Mouse (Mus musculus): Measurements from ENCODE around the gene Klhl7.
"Not testable (repeated sequence)": the region's sequence is repeated elsewhere in the genome, so short reads cannot be mapped to it uniquely, and the experiment has no call there.

Gene Klhl7

DNA sequence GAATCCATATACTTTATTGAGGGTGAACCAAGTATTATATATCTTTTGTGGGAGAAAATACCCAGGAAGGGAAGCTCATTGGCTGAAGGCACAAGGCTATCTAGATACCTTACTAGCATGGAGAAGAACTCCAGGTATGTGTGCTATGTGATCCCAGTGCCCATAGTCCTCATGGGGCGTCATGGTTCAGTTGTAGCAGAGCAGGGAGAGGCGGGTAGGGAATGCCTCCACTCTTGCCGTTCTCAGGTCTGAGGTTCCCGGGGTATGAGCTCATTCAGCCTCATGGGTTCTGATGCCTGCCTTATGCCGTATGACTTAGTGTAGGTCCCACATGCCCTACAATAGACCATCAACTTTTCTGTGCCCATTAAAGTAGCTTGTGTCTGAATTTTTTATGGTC lies 4.5 kb upstream of the Klhl7 start:
- no peak for DNase-seq (ENCODE audit: low spot score)

DNA sequence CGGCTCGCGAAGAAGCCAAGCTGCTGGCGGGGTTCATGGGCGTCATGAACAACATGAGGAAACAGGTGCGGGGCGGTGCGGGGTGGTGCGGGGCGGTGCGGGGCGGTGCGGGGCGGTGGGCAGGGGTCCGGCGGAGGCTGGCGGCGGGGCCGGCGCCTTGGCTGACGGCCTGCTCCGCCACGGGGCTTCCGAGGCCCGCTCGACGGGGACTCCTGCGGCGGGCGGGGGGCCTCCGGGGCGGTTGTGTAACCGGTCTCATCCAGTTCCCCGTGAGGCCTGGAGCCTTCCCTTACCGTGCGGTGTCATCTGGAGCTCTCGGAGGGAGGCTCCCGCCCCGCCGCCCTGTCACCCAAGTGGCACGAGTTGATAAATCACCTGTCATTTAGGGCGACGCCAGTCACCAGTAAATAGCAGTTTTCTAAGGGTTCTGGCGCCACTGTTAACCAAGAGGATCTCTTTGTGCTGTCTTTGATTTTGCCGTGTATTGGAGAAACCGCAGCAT lies 456 bp downstream of the Klhl7 start:
- DNase-seq (ENCODE audit: low spot score) = peak; percentile 59

DNA sequence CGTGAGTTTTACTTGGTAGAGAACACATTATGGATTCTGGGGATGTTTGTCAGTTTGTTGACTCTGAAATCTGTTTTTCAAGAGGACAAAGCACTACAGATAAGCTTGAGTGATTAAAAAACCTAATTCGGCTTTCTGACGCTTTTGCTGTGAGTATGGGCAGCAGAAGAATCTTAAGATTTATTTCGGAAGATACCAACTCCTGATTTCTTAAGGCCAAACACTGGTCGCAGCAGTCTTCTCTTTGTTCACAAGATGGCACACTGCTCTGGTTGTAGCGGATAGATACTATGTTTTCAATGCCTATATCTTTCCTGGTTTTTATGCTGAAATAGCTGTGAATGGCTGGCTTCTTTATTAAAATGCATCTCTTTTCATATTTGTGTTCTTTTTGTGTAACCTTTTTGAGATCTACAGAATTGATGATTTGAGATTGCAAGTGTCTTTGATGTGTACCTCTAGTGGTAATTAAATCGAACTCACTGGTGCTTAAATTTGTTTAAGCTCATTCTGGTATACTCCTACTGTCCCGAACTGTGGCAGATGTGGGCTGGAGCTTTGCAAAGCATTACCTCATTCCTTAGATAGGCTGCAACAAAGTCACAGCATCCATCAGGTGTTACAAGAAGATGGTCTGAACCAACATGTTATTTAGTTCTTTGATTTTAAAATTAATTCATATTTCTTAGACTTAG lies 1.2 kb downstream of the Klhl7 start:
- no peak for DNase-seq (ENCODE audit: low spot score)

DNA sequence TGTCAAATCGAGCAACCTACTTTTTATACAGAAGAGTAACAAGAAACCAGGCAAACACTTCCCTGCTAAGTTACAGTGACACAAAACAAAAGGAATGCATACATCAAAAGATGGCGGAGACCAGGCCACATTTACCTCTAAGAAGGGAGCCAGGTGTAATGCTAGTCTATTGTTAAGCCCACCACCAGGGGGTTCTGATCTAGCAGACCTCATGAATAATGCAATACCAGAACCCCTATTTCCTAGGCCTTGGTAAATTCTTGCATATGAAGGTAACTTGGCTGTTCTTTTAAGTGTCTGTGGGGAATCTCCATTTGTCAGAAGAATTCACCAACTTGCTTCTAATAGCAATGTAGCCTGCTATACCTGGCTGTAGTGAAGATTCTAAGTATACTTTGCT lies 2.8 kb downstream of the Klhl7 start:
- DNase-seq (ENCODE audit: low spot score) = not testable (repeated sequence)

DNA sequence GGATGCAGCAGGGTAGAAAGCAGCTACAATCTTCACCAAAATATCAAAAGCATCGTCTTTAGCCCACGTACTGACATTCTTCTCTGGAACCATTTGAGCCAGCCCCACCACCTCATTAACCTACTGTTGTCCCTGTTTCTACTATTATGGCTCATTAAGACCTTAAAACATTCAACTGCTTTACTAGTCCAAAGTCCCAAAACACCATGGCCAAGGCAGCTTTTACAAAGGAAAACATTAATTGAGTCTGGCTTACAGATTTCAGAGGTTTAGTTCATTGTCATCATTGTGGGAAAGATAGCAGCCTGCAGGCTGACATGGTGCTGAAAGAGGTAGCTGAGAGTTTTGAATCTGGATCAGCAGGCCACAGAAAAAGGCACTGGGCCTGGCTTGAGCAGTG lies 3.4 kb downstream of the Klhl7 start:
- no peak for DNase-seq (ENCODE audit: low spot score)

DNA sequence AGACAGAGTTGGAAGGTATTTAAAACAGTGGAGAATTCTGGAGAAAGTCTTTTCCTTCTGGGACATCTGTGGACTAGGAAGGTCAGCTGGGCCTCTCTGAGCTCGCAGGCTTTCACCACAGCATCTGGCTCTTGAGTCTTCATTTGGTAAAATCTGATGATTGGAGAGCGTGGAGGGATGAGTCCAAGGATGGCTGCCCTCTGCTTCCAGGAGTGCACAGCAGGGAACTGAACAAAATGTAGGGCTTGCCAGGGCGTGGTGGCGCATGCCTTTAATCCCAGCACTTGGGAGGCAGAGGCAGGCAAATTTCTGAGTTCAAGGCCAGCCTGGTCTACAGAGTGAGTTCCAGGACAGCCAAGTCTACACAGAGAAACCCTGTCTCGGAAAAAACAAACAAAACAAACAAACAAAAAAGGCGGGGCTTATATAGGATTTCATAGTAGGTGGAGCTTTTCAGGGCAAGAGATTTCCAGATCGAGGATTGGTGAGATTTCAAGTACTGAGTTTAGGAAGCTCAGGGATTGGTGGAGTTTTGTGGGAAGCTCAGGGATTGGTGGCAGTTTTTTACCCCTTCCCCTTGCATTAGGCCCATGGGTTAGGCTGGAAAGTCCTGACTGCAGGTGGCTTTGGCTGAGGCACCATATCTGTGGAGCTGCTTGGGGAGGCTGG lies 6.8 kb downstream of the Klhl7 start:
- DNase-seq (ENCODE audit: low spot score) = no peak

DNA sequence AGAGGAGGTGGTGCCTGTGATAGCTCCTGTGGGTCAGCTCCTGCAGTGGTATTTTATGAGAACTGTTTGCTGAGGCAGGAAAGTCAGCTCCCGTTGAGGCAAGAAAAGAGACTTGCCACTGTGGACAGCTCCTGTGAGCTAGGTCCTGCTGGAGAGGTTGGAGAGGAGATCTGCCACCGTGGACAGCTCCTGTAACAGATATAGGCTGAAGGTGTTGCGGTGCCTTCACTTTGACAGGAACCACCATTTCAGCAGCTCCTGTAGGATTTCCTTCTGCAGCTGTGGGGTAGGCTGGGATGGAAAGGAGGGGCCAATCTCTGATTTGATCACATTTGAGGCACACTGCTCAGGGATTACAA lies 7.3 kb downstream of the Klhl7 start:
- no peak for DNase-seq (ENCODE audit: low spot score)

DNA sequence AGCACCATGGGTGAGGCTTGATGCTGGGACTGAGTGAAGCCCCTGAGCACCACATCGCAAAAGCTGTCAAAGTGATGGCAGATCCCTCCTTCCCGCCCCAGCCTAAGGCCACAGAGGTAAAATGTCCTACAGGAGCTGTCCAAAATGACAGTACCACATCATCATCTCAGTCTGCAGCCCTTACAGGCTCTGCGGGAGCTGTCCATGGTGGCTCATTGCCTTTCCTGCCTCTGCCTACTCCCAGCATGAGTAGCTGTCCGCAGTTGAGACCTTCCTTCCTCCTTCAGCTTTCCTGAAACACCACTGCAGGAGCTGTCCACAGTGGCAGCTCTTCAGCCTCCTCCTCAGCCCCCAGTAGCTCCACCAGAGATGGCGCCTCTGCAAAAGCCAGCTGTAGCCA lies 9.7 kb downstream of the Klhl7 start:
- peak; percentile 32 for DNase-seq (ENCODE audit: low spot score)

DNA sequence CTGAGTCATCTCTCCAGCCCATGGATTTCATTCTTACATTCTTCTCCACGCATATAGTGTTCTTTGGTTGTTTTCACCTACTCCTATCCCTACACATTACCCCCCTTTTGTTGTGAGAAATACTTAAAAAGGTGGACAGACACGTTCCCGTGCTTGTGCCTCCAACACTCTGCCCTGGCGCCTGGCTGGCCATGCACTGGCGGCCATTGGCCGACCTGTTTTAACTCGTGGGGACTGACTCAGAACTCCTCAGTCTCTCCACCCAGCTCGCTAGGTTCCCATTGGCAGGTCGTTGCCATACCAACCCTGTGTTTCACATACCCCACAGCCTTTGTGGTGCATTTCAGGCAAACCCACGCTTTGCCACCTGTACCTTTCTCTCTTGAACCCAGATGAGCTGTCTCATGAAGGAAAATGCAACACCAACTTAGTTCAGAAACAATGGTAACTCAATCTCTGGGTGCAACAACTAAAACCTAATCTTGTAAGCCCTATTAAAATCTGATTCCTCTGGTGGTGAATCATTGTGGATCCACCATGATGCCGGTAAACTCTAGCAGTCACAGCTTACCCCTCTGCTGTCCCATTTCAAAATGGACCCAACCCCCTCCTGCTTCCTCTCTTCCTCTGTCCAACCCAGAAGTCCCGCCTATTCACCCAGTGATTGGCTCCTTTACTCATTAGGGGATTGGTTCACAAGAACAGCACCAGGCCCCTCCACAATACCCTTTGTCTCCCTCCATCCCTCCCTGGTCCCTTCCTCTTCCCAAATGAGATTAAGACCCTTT lies 11.9 kb downstream of the Klhl7 start:
- DNase-seq (ENCODE audit: low spot score) = no peak

DNA sequence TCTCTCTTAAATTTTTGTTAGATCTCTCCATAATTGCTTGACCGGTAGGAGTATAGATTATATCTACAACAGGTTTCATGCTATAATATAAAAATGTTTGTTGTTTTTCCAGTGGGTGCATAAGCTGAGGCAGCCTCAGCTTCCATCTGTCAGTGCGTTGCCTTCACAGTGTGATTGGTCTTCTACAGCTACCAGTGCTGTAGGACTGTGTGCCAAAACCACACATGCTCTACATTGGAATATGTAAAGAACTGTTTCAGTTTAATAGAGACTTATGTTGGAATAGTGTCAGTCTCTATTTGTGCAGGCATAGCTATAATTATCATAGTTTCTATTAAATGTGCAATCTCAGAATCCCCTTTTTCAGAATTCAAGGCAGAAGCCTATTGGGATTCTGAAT lies 21.8 kb downstream of the Klhl7 start:
- no peak for DNase-seq (ENCODE audit: low spot score)

DNA sequence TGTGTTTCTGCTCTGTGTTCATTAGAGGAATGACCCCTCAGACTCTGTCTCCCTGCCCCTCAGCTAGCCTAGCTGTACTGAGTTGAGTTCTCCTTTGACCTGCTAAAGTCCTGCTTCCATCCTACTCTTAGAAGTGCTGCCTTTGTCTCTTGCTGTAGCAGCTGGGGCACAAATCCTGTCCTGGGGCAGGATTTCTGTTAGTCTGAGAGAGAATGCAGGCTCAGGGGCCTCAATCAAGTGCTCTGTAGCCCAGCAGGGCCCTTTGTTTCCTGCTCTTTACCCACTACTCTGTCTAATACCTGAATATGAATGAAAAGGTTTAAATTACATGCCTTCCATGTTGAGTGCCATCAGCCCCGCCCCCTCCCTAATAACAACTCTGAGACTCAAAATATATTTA lies 23.8 kb downstream of the Klhl7 start:
- no peak for DNase-seq (ENCODE audit: low spot score)

DNA sequence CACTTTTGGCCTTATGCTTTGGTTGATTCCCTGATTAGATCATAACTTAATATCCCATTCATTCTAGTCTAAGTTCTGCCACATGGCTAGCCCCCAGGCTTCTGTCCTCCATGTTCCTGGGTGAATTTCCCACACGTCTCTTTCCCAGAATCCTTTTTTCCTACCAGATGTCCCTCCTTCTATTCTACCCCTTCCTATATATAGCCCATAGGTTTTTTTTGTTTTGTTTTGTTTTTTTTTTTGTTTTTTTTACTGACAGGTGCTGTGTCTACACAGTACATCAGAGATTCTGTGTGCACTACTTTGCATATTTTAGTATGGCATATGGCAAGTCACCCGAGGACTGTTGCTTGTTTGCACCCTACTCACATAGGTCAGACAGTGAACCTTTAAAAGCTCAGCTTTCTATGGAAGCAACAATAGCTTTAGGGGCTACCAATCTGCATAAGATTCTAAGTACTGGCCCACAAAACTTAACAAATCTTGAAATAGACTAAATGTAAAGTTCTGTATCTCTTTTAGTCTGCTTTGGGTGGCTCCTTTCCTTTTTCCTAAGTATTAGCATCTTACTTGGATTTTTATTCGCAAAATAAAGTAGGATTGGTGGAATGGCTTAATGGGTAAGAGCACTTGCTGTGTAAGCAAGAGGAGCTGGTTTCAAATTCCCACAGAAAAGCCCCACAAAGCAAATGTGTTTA lies 24.3 kb downstream of the Klhl7 start:
- DNase-seq (ENCODE audit: low spot score) = no peak

DNA sequence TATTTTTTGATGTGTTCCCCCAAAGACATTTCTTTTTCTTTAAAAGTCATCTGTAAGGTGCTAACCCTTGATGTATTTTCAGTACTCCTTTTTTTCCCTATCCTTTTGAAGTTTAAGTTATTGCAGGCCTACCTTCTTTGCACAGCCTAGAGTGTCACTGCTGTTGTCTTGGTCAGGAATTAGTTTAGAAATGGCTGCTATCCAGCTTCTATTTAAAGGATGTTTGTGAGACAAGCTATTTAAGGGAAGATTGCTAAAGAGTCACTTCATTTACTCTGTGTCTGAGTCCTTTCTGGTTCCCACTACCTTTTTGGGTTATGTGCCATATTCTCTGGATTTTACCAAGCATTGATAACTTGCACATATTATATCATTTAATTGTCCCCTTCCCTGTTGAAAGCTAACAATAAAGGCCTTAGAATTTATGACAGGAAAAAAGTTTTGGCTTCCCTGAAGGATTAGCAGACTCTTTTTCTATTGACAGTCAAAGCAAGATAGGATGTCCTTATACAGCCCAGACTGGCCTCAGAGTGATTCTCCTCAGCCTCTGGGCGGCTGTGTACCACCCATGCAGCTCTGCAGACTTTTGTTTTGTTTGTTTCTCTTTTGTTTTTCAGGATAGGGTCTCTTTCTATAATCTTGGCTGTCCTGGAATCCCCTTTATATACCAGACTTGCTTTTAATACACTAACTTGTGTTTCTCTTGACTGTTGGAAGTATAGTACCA lies 25.7 kb downstream of the Klhl7 start:
- DNase-seq (ENCODE audit: low spot score) = no peak

DNA sequence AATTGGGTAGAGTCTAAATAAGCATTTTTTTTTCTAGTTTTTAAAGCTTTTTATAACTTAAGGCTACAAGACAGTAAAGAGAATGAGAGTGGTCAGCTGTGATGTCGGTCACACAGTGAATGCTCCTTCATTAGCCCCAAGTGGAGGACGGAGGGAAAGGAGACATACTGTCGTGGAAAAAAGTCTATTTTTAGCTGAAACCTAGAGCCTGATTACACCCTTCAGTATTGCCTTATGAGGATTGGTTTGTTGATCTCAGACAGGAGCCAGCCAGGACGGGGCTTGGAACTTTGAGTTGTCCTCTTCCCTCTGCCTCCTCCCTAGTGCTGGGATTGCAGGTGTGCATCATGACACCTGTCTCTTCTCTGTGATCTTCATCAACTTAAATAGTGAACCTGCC lies 26.6 kb downstream of the Klhl7 start:
- no peak for DNase-seq (ENCODE audit: low spot score)

DNA sequence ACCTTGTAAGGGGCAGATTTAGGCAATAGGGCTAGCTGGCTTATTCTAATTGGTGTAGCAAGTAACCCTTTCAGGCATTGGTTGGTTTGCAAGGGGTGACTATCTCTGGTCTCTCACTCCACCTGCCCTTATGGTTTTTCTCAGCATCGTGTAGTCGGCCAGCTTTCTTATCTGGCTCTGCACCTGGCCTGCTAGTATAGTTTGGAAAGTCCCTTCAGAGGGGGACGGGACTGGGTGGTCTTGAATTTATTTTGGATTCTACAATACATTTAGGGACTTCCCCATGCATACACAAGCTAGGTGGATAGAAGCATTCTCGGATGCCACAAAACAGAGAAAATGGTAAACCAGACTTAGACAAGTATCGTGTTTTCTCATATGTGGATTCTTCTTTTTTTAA lies 46.6 kb downstream of the Klhl7 start:
- no peak for DNase-seq (ENCODE audit: low spot score)

DNA sequence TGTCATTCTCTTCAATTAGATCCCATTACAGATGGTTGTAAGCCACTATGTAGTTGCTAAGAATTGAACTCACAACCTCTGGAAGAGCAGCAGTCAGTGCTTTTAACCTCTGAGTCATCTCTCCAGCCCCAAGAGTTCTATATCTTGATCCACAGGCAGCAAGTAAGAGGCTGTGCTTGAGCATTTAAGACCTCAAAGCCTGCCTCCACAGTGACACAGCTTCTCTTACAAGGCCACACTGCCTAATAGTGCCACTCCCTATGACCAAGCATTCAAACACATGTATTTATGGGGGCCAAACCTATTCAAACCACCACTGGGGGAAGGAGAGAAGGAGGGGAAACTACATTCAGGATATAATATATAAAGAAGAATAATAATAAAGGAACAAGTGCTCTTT lies 51.8 kb downstream of the Klhl7 start:
- DNase-seq (ENCODE audit: low spot score) = no peak

DNA sequence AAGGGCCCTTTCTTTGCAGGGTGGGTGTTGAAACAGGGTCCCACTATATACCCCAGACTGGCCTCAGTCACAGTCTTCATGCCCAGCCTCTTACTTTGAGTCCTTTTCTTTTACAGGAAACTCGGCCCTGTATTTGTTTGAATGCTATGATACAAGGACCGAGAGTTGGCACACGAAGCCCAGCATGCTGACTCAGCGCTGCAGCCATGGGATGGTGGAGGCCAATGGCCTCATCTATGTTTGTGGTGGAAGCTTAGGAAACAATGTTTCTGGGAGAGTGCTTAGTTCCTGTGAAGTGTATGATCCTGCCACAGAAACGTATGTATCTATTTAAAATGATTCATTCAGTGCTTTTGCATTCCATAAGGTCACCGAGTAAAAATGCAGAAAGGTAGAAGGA lies 56.4 kb downstream of the Klhl7 start:
- DNase-seq (ENCODE audit: low spot score) = no peak

DNA sequence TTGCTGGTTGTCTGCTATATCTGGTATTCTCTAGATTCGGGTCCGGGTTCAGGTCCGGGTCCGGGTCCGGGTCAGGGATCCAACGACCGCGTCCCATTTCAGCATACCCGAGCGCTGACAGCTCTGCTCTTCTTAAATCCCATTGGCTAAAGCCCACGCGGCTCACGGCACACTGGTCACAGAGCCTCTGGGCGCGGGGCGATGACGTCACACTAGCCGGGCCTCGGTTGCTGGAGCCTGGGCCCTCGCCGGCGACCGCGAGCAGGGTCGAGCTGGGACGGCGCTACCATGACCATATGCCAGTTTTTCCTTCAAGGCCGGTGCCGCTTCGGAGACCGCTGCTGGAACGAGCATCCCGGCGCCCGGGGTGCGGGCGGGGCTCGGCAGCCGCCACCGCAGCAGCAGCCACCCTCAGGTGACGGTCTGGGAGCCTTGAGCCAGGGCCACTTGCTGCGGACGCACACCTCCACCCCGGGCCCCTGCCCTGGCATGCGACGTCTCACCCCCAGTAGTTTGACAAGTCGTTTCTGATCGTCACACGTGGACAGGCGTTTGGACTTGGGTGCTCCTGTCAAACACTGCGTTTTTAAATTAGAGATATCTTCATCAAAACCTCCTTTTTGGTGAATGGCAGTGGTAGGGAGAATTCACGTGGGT lies 64.5 kb downstream of the Klhl7 start, which contains the start of gene Nupl2:
Gene Nupl2, plus strand, starts transcription at position 175 of the 657 bp plus-strand sequence.
- DNase-seq (ENCODE audit: low spot score) = peak; percentile 91

DNA sequence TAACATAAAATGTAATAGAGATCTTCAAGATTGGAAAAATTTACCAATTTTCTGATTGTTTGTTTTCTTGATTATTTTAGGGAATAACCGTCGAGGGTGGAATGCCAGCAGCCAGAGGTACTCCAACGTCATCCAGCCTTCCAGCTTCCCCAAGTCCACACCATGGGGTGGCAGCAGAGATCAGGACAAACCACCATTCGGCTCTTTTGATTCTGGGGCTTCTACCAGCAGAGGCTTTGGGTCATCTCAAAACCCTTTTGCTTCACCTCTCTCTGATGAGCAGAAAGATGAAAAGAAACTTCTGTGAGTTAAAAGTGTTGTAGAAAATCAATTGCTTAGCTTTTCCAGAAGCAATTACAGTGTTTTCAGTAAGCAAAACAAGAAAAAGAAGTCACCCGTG lies 66.9 kb downstream of the Klhl7 start:
- DNase-seq (ENCODE audit: low spot score) = no peak

DNA sequence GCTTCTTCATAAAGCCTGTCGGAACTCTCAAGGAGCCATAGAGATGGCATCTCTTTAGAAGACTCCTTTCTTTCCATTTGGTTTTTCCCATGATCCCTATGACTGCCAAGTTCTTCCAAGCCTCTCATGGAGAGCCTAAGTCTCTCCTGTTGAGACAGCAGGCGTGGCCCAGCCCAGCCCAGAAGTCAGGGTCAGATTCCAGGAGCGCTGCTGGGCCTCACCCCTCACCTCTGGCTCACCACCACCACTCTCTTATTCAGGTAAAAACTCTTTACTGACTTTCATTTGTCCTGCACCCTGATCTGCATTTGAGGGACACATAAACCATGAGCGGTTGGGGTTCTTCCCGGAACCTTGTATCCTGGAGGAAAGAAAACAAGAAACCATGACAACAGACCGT lies 69.5 kb downstream of the Klhl7 start:
- no peak for DNase-seq (ENCODE audit: low spot score)

DNA sequence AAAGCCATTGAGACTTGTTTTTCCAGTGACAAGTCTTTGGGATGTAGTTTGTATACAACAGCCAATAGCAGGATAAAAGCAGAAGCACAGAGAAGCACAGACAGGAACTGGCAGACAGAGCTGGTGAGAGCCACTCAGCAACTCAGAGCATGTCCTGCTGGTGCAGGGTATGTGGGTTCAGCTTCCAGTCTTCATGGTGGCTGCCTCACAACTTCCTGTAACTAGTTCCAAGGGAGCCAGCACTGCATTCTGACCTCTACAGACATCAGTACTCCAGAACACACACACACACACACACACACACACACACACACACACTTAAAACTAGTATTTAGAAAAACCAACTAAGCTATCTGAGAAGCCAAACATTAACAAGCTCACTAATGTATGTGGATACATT lies 71.7 kb downstream of the Klhl7 start:
- DNase-seq (ENCODE audit: low spot score) = no peak

All from ovary, postnatal 36 days (tissue).